Mouse (Mus musculus) spleen, embryonic (tissue): ENCODE data around the gene Synj2.

Source experiments
- CTCF ChIA-PET: fragments of 350-600 bp; sonication (Branson Sonifier 250); formaldehyde crosslinking; loops from one replicate; lab custom pipeline; 2022; lab: Charles Lee

The Synj2 gene

DNA sequence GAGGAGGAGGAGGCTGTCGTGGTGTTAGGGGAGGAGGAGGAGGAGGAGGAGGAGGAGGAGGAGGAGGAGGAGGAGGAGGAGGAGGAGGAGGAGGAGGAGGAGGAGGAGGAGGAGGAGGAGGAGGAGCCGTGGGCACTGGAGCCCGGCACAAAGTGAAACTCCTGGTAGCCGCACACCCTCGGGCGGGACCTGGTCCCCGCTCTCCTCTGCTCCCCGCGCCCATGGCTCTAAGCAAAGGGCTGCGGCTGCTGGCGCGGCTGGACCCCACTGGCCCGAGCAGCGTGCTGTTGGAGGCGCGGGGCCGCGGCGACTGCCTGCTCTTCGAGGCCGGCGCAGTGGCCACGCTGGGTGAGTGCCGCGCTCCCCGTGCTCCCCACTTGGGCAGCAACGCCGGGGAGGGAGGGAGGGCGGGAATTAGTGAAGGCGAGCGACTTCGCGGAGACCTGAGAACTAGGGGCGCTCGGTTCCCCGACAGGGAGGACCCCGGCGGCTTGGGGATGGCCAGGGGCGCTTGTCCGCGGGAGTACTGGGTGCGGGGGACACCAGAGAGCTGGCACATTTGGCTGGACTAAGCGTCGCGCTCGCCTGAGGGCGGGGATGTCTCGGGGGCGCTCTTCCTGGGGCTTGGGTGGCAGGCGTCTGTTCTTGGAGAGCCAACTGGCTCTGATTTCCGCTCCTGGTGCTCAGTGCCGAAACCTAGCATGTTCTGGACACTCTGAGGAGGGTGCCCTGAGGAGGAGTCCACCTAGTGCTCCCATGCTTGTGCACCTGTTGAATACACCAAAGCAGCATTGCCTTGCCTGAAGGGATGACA, at the start of gene Synj2:
Gene Synj2 (plus strand): TSS at position 51 of the 814 bp plus-strand sequence.
- CTCF ChIA-PET = interaction anchor here (0.6 to 1.0 kb wide), 2 partner anchors 34 to 72 kb away, joined by 6 to 8 read pairs; no protein-coding TSS in a partner anchor

DNA sequence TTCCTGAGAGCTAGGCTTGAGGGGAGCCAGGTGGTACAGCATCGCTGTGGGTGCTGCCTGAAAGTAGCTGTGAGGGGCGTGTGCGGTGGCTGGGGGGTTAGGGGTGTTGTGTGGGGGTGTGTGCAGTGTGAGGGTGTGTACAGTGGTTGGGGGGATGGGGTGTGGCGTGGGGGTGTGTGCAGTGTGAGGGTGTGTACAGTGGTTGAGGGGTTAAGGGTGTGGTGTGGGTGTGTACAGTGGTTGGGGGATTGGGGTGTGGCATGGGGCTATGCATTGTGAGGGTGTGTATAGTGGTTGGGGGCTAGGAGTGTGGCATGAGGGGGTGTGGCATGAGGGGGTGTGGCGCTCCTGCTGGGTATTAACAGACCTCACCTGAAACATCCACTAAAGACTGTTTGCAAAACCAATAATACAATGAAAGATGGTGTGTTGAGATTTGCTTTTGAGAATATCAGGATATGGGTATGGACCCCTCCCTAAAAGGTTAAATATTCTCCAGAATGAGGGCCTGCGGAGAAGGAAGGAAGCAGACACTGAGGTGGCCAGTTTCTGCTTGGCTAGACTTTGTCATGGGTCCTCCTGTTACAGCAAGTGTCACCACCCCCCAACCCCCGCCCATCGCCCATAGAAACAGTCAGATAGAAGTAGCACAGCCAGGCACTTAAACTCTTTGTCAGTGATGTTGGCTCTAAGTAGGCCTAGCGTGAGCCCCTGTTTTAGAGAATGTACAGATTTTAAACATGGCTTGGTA, 49.0 kb upstream of the Synj2 start:
- CTCF ChIA-PET = no interaction called here

DNA sequence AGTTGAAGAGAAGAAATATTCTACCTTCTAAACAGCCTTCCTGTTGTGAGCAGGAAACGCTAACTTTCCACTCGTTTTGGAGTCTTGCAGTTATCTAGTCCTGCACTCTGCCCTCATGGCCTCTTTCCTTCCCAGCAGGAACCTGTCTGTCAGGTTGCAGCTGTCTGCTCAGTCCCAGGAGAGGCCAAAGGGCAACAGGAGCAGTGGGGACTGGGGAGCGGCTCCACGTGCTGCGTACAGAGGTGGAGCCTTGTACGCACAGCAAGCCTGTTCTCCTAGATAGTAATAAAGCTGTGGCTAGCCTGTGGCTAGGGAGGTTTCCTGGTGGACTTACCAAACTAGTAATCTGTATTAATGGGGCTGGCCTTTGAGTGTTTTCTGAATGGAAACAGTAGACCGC, 48.0 kb upstream of the Synj2 start:
- CTCF ChIA-PET = no interaction called here

DNA sequence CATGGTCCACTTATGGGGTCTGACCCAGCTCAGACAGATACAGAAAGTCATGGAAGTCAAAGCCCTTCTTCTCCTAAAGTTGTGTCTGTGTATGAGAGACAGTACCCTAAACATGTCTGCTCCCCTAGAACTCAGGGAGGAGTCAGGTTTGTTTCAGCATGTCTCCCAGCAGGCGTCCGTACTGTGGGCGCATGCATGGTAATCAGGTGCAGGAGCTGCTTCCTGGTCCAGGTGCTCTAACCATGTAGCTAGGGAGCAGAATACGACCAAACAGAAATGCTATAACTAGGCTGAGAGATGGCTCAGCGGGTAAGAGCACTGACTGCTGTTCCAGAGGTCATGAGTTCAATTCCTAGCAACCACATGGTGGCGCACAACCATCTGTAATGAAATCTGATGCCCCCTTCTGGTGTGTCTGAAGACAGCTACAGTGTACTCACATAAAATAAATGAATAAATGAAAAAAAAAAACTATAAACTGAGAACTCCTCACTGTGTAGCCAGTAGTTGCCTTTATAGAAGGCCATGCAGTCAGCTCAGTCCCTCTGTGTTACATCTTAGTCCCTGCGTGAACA, 47.4 kb upstream of the Synj2 start:
- CTCF ChIA-PET = interaction anchor here (0.7 kb wide), 1 partner anchor 123 kb away, joined by 3 read pairs; no protein-coding TSS in a partner anchor

DNA sequence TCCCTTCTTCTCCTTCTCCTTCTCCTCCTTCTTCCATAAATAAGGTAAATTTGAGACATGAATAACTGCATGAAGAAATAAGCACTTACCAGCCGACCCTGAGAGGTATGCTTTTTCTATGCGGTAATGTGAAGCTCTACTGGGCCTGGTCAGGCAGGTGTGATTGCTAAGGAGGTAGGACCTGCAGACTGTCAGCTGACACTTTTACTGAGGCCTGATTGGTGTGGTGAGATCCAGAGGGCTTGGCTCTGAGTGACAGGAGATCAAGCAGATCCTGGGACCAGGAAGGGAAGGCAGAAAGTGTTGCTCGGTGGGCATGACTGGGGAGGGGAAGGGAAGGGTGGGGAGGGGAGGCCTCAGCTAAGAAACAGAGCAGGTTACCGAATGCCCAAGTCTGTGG, 45.0 kb upstream of the Synj2 start:
- CTCF ChIA-PET = interaction anchor here (0.6 to 1.9 kb wide), 2 partner anchors 27 to 100 kb away, joined by 4 to 5 read pairs; no protein-coding TSS in a partner anchor

DNA sequence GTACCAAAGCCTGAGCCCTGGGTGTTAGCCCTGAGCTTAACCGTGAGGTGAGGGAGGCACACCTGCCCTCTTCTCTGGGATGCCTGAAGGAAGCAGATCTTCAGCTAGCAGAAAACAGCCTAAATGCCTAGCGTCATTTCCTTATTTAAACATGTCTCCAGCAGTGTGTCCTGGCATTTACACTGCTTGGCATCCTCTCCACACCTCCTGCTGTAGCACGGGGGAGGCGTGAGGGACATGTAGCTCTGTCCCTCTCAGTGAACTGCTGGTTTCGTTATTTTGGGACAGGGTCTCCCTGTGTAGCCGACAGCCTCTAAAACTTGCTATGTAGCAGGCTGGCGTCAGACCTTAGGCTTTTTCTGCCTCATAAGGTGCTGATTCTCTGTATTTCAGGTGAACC, 44.5 kb upstream of the Synj2 start:
- CTCF ChIA-PET = interaction anchor here (0.6 kb wide), 1 partner anchor 26 kb away, joined by 4 read pairs; no protein-coding TSS in a partner anchor

DNA sequence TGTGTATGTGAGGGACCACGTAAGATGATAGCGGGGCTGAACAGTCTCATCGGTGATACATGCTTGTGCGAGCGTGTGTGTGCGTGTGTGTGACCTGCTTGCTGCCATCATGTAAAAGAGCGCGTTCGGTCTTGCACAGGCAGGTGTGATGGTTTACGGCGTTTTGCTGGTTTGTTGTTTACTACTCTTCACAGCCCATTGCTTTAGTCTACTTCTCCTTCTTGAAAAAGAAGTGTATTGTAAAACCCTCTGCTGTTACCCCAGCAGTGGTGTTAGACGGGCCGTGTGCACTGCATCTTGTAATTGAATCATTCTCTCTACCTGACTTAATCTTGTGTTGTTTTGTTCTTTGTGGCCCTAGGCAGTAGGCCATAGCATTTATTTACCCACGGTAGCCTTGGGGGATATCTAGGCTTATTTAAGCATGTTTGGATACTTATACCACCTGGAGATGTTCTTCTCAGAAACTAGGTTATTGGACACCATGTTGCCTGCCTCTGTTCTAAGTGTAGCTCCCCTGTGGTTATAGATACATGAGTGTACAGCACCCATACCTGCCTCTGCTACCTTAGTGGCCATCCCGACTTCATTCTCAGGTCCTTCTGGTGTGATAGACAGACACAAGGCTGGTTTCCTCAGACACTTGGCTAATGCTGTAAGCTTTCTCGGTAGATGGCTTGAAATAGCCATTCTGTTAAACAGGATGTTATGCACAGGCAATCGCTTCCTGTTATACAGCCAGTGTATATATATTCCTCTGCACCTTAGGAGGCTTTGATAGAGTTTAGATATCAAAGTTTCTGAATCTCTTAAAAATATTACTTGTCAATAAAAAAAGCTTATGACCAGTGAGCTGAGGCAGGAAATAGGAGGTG, 43.5 kb upstream of the Synj2 start:
- CTCF ChIA-PET = no interaction called here

DNA sequence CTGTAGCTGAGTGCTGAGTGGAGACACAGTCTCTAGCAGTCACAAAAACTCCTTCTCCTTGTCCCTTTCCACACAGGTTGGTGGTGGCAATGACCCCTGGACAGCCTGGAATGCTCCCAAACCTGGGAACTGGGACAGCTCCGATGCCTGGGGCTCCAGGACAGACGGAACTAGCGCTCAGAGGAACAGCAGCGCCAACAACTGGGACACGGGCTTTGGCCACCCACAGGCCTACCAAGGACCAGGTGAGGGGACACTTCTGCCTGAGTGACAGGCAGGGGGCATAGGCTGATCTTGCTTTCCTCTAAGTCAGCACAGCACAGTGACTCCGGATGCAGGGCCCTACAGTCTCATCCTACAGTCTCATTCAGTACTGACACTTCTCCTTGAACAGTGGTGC, 41.8 kb upstream of the Synj2 start:
- CTCF ChIA-PET = interaction anchor here (0.5 kb wide), 1 partner anchor 1011 kb away, joined by 5 read pairs; no protein-coding TSS in a partner anchor

DNA sequence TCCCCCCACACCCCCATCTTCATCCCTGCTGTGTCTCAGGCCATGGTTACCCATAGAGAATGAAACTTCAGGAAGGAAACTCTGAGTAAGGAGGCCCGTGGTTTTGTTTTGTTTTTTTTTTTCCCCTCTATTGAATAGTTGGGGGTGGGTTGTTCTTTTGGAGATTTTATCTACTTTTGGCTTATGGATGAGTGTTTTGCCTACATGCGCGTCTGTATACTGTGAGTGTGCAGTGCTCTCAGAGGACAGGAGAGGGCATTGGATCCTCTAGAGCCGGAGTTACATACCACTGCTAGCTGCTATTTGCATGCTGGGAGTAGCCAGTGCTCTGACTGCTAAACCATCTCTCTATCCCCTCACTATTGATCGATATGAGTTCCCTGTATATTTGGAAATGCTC, 39.7 kb upstream of the Synj2 start:
- CTCF ChIA-PET = no interaction called here

DNA sequence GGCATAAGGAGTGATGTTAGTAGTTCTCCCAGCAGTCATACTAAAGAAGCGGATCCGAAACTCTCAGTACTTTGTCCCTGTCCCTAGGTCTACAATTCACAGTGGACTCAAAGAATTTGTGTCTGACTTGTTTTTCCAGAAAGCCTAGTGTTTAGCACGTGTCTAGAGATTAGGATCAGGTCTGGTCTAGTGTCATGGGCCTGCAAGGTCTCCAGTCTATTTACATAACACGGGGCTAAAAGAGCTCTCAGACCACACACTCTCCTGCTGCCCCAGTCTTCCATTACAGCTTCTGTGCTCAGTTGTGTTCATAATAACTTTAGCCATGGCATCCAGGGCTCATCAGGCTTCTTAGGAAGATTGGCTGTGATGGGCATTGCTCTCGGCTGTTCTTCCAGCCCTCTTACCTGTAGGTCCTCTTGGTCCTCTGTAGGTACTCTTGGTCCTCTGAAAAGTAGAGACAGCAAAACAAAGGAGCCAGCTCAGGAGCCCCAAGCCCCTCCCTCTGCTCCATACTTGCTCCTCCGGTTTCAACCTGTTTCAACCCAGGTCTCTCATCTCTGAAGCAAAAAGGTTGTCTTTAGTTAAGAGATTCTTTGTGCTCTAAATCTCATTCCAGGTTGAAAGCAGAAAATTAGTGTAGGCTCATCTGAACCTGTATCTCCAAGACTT, 37.3 kb upstream of the Synj2 start:
- CTCF ChIA-PET = no interaction called here

DNA sequence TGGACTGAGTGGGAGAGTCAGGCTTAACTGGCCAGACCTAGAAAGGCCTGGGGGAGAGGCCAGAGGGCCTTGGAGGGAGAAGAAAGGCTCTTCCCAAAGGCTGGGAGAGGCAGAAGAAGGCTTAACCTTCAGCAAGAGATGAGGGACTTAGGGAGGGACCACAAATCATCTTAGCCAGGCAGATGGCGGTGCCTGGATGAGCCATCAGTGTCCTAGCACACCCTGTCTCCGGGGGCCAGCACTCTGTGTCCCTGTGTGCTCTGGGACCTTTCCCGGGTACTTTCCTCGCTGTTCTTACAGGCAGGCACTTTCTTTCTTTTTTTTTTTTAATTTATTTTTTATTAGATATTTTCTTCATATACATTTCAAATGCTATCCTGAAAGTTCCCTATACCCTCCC, 31.4 kb upstream of the Synj2 start:
- CTCF ChIA-PET = no interaction called here

DNA sequence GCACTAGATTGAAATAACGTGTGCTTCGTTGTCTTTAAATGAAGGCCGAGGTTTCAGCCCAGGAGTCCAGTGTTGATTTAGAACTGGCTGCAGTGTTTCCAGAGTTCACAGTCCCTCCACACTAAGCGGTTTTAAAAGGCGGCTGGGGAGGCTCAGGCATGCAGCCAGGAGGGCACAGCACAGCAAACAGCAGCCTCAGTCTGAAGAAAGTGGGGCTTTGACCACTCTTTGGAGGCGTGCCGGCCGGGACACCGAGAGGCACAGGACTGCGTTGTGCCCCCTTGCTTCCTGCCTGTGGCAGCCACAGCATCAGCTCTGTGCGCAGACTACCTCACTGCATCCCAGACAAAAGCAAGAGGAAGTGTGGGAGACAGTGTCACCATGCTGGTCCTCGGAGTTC, 29.5 kb upstream of the Synj2 start:
- CTCF ChIA-PET = interaction anchor here (0.6 kb wide), 1 partner anchor 217 kb away, joined by 9 read pairs; no protein-coding TSS in a partner anchor

DNA sequence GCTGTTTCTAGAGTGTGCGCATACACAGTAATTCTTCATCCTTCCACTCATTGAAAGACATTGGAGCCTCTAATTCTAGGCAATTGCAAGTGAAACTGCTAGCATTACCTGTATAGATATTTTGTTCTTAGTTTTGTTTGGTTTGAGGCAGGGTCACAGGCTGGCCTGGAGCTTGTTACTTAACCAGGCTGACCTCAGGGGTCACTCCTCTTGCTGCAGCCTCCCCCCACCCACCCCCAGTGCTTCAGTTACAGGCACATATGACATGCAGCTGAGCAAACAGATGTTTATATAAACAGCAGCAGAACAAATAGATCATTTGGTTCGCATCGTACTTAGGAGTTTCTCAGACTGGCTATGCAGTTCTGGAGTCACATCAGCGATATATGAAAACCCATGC, 28.3 kb upstream of the Synj2 start:
- CTCF ChIA-PET = no interaction called here

DNA sequence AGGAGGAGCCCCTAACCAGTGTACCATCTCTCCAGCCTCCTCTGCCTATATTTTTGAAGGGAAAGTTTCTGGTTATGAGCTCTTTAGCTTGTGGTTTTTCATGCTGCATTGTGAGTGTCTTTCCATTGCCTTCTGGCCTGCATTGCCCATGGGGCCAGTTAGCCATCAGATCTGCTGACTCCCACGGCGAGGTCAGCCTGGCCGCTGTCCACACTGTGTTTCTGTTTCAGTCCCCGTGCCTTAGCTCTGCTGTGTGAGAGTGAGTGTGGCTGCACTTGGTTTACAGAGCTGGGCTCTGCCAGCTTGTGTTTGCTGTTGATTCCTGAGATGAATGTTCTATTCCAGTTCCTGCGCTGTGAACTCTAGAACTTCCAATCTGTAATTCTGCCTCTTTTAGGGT, 26.9 kb upstream of the Synj2 start:
- CTCF ChIA-PET = no interaction called here

DNA sequence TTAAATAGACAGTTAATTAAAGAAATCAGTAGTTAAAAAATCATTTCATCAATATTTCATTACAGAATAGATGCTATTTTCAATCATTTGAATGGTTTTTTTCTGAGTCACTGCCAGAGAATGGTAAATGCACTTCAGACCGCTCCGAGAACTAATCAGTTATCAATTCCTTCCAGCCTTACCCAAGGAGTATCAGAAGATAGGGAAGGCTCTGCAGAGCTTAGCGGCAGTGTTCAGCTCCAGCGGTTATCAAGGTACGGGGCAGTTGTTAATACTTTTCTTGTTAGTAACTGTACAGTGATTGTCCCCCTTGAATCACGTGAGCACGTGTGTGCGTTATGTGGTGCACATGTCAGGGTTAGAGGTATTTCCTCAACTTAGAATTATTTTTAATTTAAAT, 19.1 kb upstream of the Synj2 start:
- CTCF ChIA-PET = no interaction called here

DNA sequence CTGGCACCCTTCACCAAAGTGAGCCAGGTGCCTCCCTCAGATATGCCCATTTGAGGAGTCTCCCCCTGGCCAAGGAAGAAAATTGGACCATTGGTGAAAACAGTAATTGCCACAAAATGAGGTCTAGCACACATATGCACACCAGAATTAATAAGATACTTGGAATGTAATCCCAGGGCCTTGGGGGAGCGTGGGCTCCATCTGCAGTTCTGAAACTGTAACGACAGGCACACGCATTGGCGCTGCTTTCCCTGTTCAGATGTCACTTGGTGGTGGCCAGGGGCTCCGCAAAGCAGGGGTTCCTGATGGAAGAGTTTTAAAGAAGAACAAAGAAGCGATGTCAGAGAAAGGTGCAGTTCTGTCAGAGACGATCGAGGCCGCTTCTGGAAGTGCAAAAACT, 17.8 kb upstream of the Synj2 start:
- CTCF ChIA-PET = interaction anchor here (0.7 kb wide), 1 partner anchor 27 kb away, joined by 4 read pairs; no protein-coding TSS in a partner anchor

DNA sequence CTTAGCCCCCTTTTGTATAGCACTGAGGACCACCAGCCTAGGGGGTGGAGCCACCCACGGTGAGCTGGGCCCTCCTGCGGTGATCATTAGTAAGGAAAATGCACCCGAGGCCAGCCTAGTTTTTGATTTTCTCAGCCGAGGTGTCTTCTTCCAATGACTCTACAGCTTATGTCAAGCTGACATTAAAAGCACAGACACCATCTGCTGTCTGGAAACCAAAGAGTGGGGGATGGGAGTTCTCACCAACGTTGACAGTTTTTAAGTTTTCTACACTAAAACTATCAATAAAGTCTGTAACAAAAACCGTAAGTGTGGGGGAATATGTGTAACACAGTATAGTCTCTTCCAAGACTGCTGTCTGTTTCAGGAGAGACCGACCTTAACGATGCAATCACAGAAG, 16.8 kb upstream of the Synj2 start:
- CTCF ChIA-PET = no interaction called here

DNA sequence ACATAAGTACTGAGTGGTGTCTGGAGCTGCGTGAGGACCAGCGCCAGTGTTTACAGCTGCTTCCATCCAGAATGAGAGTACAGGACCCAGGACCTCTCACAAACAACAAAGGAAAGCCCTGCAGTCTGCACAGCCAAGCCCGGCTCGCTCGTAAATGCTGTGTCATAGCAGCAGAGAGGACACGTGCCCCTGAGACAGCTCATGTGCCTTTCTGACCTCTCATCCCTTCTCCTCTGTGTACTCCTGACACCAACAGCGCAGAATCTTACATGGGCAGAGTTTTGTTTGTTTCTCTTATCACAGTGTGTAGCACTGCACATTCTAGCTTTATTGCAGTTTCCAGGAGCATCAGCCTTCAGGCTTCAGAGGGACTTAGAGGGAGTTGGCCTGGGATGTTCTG, 14.4 kb upstream of the Synj2 start:
- CTCF ChIA-PET = no interaction called here

DNA sequence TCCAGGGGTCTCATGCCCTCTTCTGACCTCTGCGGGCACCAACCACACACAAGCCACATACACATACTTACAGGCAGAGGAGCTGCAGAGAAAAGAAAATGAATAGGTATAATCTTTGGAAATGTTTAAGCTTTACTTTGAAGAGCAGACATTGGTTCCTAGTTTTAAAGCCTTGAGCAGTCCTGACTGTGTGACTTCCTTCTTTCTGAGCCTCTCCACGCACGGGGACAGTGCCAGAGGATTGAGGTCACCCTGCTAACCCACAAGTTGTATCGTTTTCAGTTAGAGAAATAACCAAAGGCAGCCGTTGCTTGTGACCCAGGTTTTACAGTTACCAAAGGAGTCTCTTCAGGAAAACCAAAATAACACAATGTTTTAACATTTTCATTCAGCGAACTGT, 12.0 kb upstream of the Synj2 start:
- CTCF ChIA-PET = no interaction called here

DNA sequence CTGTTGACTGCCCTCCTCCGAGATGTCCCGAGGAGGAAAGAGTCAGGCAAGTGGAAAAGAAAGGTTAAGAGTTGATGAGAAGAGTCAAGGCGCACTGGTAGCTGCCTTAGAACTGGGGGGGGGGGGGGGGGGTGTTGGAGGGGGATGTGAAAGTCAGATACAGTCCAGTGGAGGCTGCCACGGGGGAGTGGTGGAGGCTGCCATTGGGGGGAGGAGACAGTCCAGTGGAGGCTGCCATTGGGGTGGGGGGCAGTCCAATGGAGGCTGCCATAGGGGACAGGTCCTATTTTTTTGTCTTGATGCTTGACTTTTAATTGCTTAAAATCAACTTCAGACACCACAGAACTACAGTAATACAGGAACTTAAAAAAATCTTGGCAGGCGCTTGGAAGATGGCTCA, 8.9 kb upstream of the Synj2 start:
- CTCF ChIA-PET = interaction anchor here (0.7 kb wide), 1 partner anchor 1183 kb away, joined by 22 read pairs; no protein-coding TSS in a partner anchor
